Mouse (Mus musculus) forebrain, postnatal 0 days (tissue): ENCODE results near the gene Lmcd1. TPM values are rescaled to one million over a fixed set of nuclear protein-coding genes. Genes with fewer than 3 reads are reported as not detected.

Source experiments
- ATAC-seq: fragments of 200-750 bp; cut with Nextera tagmentation; 2 replicates; pipeline ENCODE4 v1.8.0; 2017; ENCODE audit warnings: mild to moderate bottlenecking, moderate library complexity
- DNase-seq: peaks from one replicate; pipeline ENCODE4 v3.0.0-alpha.2; 2015
- H3K27ac ChIP-seq: fragments of 300-500 bp; sonication (generic); 2 replicates; pipeline ENCODE4 v1.5.1; 2014; ENCODE audit warnings: low read depth, mild to moderate bottlenecking, antibody characterized with exemption, low read length, moderate library complexity, mixed read lengths
- H3K27me3 ChIP-seq: fragments of 300-500 bp; sonication (generic); 2 replicates; pipeline ENCODE4 v1.6.1; 2014; ENCODE audit warnings: mild to moderate bottlenecking, low read length, mixed read lengths; ENCODE audit not compliant: insufficient read depth
- H3K36me3 ChIP-seq: fragments of 300-500 bp; sonication (generic); 2 replicates; pipeline ENCODE4 v1.6.1; 2014; ENCODE audit warnings: mild to moderate bottlenecking, moderate library complexity; ENCODE audit not compliant: insufficient read depth
- H3K4me1 ChIP-seq: fragments of 300-500 bp; sonication (generic); 2 replicates; pipeline ENCODE4 v1.6.1; 2014; ENCODE audit warnings: antibody characterized with exemption; ENCODE audit not compliant: insufficient read depth
- H3K4me2 ChIP-seq: fragments of 300-500 bp; sonication (generic); 2 replicates; pipeline ENCODE4 v1.6.1; 2014; ENCODE audit warnings: low read depth, mild to moderate bottlenecking, moderate library complexity
- H3K4me3 ChIP-seq: fragments of 300-500 bp; sonication (generic); 2 replicates; pipeline ENCODE4 v1.5.1; 2014; ENCODE audit warnings: low read depth, low read length, mixed read lengths
- H3K9ac ChIP-seq: fragments of 300-500 bp; sonication (generic); 2 replicates; pipeline ENCODE4 v1.6.1; 2014; ENCODE audit warnings: mild to moderate bottlenecking
- H3K9me3 ChIP-seq: fragments of 300-500 bp; sonication (generic); 2 replicates; pipeline ENCODE4 v1.6.1; 2016; ENCODE audit warnings: low read length
- CTCF ChIP-seq: sonication (generic); IDR thresholded peaks from 2 replicates; pipeline ENCODE4 v1.5.1; 2016; ENCODE audit warnings: antibody characterized with exemption, control low read depth, low read depth
- WGBS: fragments of 180-500 bp; shearing (Covaris S2); extraction: QIAGEN DNeasy Blood & Tissue Kit; methylation state at CpG from one replicate; pipeline ENCODE4 v1.1.7; 2014; 5-methylcytosine and 5-hydroxymethylcytosine counted together
- polyA plus RNA-seq: library from polyadenylated mRNA; unstranded; fragments of >200 nt; fragmentation: Nextera tagmentation; extraction: Ambion mirVana; gene quantifications from 2 replicates; pipeline ENCODE4 v1.2.1, GENCODE M21; 2015
- total RNA-seq: library from RNA; depleted of rRNA; stranded (reverse); fragments of >200 nt; gene quantifications from 2 replicates; pipeline ENCODE4 v1.2.3, GENCODE M21; 2014

Gene Lmcd1
- total and polyA plus RNA-seq, 2 experiments from 2014 or later: 6.9 to 8.4 TPM

- DNase-seq (no peak), ATAC-seq (no peak)
- 97% methylated on average over 9 of the region's 9 CpGs for WGBS
- H3K9me3 ChIP-seq: no peaks in the 10 kb centered on the region
- no peaks in the 10 kb centered on the region for H3K36me3 ChIP-seq
- H3K9ac ChIP-seq: no peak overlapping the region
- no peak overlapping the region for H3K27ac ChIP-seq
- H3K4me1 ChIP-seq: no peaks in the 10 kb centered on the region
- H3K4me3 ChIP-seq: no peak overlapping the region
- no peaks in the 10 kb centered on the region for H3K27me3 ChIP-seq
- TF ChIP-seq CTCF: no peak
- no peak overlapping the region for H3K4me2 ChIP-seq
These were observed 14.1 kb downstream of the Lmcd1 start for GRCm38 (mm10) chr6:112287671-112288070.

- WGBS: 93% methylated on average over 3 of the region's 3 CpGs
These were observed 14.7 kb downstream of the Lmcd1 start for GRCm38 (mm10) chr6:112288271-112288670.

GRCm38 (mm10) chr6:112291146-112291545, 17.6 kb downstream of the Lmcd1 start:
- ATAC-seq: no peak

More at GRCm38 (mm10) chr6:112288271-112288670, 14.7 kb downstream of the Lmcd1 start:
- Histone ChIP-seq H3K4me2 (no peak overlapping the region), H3K27me3 (no peaks in the 10 kb centered on the region), H3K9ac (no peak overlapping the region), H3K4me3 (no peak overlapping the region), H3K9me3 (no peaks in the 10 kb centered on the region), H3K4me1 (no peaks in the 10 kb centered on the region), H3K36me3 (no peaks in the 10 kb centered on the region), H3K27ac (no peak overlapping the region)
- DNase-seq (no peak), ATAC-seq (no peak)
- TF ChIP-seq CTCF: no peak

DNA sequence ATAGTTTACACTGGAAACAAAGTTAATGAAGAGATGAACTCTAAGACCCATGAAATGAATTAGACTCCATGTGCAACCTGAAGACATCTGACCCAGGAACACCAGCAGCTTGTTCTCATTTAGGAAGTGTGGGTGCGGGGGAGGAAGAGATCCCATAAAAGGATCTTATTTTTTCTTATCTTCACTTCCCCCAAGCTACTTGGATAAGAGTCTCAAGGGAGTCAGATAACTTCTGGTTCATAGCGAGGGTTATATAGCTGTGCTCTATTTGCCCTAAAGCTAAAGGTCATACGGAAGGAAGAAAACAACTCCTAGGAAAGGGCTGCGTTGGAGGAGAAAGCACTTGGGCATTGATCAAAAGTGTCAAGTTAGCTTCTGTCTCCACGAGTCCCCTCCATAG, 19.8 kb downstream of the Lmcd1 start:
- 90% methylated on average over 5 of the region's 5 CpGs for WGBS
- no peaks in the 10 kb centered on the region for H3K9me3 ChIP-seq
- ATAC-seq (no peak), DNase-seq (no peak)
- no peak overlapping the region for H3K9ac ChIP-seq
- no peaks in the 10 kb centered on the region for H3K36me3 ChIP-seq
- no peak overlapping the region for H3K4me2 ChIP-seq
- H3K4me1 ChIP-seq: no peaks in the 10 kb centered on the region
- no peaks in the 10 kb centered on the region for H3K27me3 ChIP-seq
- TF ChIP-seq CTCF: no peak
- H3K4me3 ChIP-seq: no peak overlapping the region
- no peak overlapping the region for H3K27ac ChIP-seq

More at GRCm38 (mm10) chr6:112291146-112291545, 17.6 kb downstream of the Lmcd1 start:
- Histone ChIP-seq H3K36me3 (no peaks in the 10 kb centered on the region), H3K4me2 (no peak overlapping the region), H3K4me1 (no peaks in the 10 kb centered on the region), H3K27ac (no peak overlapping the region), H3K9me3 (no peaks in the 10 kb centered on the region), H3K9ac (no peak overlapping the region), H3K27me3 (no peaks in the 10 kb centered on the region), H3K4me3 (no peak overlapping the region)
- 72% methylated on average over 4 of the region's 4 CpGs for WGBS
- DNase-seq: no peak
- no peak for TF ChIP-seq CTCF

DNA sequence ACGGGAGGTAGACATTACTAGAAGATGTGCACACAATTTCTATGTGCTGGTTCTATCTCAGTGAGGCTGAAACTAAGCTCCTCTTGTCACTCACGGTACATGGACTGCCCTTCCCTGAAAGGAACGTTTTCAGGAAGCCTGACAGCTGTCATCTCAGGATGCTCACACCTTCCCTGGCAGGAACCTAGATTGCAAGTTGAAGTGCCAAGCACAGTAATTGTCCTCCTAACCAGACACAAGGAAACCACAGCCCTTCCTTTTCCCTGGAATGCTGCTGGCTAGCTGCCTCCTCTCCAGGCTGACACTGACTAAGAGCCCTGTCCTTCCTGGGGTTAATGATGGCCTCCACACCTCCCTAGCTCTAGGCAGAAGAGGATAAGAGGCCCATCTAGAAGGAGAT, 21.7 kb downstream of the Lmcd1 start:
- H3K4me1 ChIP-seq: no peaks in the 10 kb centered on the region
- H3K27me3 ChIP-seq: no peaks in the 10 kb centered on the region
- H3K9me3 ChIP-seq: no peaks in the 10 kb centered on the region
- H3K27ac ChIP-seq: no peak overlapping the region
- DNase-seq: no peak
- no peak for TF ChIP-seq CTCF
- H3K9ac ChIP-seq: no peak overlapping the region
- ATAC-seq: no peak
- WGBS: 68% methylated on average over 3 of the region's 3 CpGs
- H3K36me3 ChIP-seq: no peaks in the 10 kb centered on the region
- no peak overlapping the region for H3K4me3 ChIP-seq
- H3K4me2 ChIP-seq: no peak overlapping the region

- H3K4me3 ChIP-seq: no peak overlapping the region
- no peaks in the 10 kb centered on the region for H3K9me3 ChIP-seq
- no peak for DNase-seq
- H3K9ac ChIP-seq: no peak overlapping the region
- 80% methylated on average over 7 of the region's 7 CpGs for WGBS
- no peak for ATAC-seq
- H3K27me3 ChIP-seq: no peaks in the 10 kb centered on the region; the same call in 1 of the 2 replicates
- H3K4me2 ChIP-seq: no peak overlapping the region
- no peaks in the 10 kb centered on the region for H3K4me1 ChIP-seq
- no peak for TF ChIP-seq CTCF
- no peaks in the 10 kb centered on the region for H3K36me3 ChIP-seq
- no peak overlapping the region for H3K27ac ChIP-seq
These were observed 26.6 kb downstream of the Lmcd1 start for GRCm38 (mm10) chr6:112300146-112300545.

GRCm38 (mm10) chr6:112300633-112301032, 27.1 kb downstream of the Lmcd1 start:
- H3K4me1 ChIP-seq: no peaks in the 10 kb centered on the region
- TF ChIP-seq CTCF: no peak
- no peak for ATAC-seq
- H3K27ac ChIP-seq: no peak overlapping the region
- H3K9me3 ChIP-seq: no peaks in the 10 kb centered on the region
- H3K9ac ChIP-seq: no peak overlapping the region
- no peak overlapping the region for H3K4me2 ChIP-seq
- H3K4me3 ChIP-seq: no peak overlapping the region
- no peaks in the 10 kb centered on the region for H3K36me3 ChIP-seq
- no peaks in the 10 kb centered on the region; the same call in 1 of the 2 replicates for H3K27me3 ChIP-seq
- WGBS: 88% methylated on average over 1 of the region's 1 CpGs
- DNase-seq: no peak
